Mouse (Mus musculus): ENCODE results near the gene Pdk2. TPM values are rescaled to one million over a fixed set of nuclear protein-coding genes. Genes with fewer than 3 reads are reported as not detected.

The Pdk2 gene
- polyA plus RNA-seq, 1 experiment from 2014 or later = 21.8 TPM

DNA sequence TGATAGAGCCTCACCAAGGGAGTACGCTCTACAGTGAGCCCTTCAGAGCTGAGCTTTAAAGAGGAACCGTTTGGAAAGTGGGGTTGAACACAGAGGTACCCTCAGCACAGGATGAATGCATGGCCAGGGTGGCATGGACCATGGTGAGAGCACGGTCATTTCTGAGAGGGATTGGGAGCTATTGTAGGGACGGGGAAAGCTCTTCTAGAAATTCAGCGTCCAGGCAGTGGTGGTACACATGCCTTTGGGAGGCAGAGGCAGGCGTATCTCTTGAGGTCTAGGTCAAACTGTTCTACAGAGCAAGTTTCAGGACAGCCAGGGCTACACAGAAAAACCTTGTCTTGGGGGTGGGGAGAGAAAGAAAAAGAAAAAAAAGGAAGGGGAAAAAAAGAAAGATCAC is 44.2 kb downstream of the Pdk2 start:
- Histone ChIP-seq H3K9ac (replicated peaks; ENCODE audit: low read depth, low read length) (no peak overlapping the region), H3K4me3 (ENCODE audit: low read depth, low read length) (no peak overlapping the region), H3K4me1 (ENCODE audit: control insufficient read depth, insufficient read depth, low read length) (peaks cover 52% of the 10 kb centered on the region), H3K27ac (ENCODE audit: low read depth, low read length) (no peak overlapping the region), H3K9me3 (ENCODE audit: control insufficient read depth, low read length) (no peaks in the 10 kb centered on the region), H3K4me2 (ENCODE audit: low read depth, low read length) (no peak overlapping the region), H3K27me3 (ENCODE audit: control insufficient read depth, insufficient read depth, low read length) (peaks cover 4% of the 10 kb centered on the region; the same call in 1 of the 2 replicates), H3K36me3 (ENCODE audit: control insufficient read depth, insufficient read depth, low read length) (peaks cover 34% of the 10 kb centered on the region)
- no peak for ATAC-seq (ENCODE audit: low read depth)
- 99% methylated on average over 6 of the region's 6 CpGs for WGBS

DNA sequence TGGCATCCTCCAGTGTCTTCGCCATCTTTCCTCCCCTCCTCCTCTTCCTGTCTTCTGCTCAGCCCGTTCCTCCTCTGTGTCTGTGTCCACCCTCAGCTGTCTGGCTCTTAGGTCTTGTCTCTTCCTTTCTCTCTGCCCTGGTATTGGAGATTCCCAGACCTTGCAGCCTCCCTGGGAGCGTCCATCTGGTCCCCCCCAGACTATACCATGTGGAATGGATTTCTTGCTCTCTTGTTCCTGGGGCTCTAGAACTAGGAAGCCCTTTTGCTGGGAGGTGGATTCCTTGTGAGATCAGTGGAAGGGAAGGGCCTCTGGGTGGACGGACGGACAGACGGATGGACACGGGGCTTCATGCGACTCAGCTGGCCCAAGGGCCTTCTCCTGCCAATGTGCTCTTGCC is 45.1 kb downstream of the Pdk2 start:
- ATAC-seq (ENCODE audit: low read depth) = no peak
- Histone ChIP-seq H3K4me2 (ENCODE audit: low read depth, low read length) (peak overlapping the region; percentile 100; the same call in 1 of the 2 replicates), H3K4me1 (ENCODE audit: control insufficient read depth, insufficient read depth, low read length) (peaks cover 52% of the 10 kb centered on the region), H3K9me3 (ENCODE audit: control insufficient read depth, low read length) (no peaks in the 10 kb centered on the region), H3K9ac (replicated peaks; ENCODE audit: low read depth, low read length) (no peak overlapping the region), H3K36me3 (ENCODE audit: control insufficient read depth, insufficient read depth, low read length) (peaks cover 27% of the 10 kb centered on the region), H3K27me3 (ENCODE audit: control insufficient read depth, insufficient read depth, low read length) (peaks cover 4% of the 10 kb centered on the region; the same call in 1 of the 2 replicates), H3K27ac (ENCODE audit: low read depth, low read length) (no peak overlapping the region), H3K4me3 (ENCODE audit: low read depth, low read length) (no peak overlapping the region)
- WGBS = 87% methylated on average over 8 of the region's 8 CpGs

DNA sequence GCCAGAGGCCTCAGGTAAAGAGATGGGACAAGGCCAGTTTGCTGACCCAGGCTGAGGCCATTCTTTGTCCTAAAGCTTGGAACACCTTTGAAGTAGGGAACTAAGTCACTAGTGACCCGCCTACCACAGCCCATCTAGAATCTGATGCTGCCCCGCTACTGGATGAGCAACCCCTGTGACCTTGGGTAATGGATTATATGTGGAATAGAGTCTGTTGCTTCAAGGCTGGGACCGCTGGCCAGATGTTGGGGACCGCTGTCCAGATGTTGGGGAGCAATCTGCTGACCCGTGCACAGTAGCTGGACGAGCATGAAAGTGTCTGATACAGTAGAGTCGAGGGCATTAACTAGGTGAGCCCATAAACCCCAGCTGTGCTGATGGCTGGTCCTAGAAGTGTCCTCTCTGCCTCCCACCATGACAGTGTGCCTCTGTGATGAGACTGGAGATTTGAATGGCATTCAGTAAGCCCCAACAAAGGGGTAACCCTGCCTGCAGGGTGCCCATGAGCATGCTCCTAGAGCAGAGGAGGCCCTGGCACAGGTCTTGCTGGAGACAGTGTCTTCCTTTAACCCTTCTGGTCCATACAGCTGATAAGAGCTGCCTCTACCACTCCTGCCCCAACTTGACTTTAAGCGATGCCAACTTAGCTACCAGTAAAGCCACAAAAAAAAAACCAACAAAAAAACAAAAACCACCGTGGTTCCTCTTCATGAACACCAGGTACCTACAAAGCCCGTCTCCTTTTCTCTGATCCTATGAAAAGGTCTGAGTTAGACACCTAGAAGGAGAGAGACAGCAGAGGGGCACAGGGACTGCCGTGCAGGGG is 46.0 kb downstream of the Pdk2 start:
- H3K27me3 ChIP-seq (ENCODE audit: control insufficient read depth, insufficient read depth, low read length) = peaks cover 4% of the 10 kb centered on the region; the same call in 1 of the 2 replicates
- H3K27ac ChIP-seq (ENCODE audit: low read depth, low read length) = no peak overlapping the region
- no peak for ATAC-seq (ENCODE audit: low read depth)
- peaks cover 50% of the 10 kb centered on the region for H3K4me1 ChIP-seq (ENCODE audit: control insufficient read depth, insufficient read depth, low read length)
- H3K9me3 ChIP-seq (ENCODE audit: control insufficient read depth, low read length) = no peaks in the 10 kb centered on the region
- H3K36me3 ChIP-seq (ENCODE audit: control insufficient read depth, insufficient read depth, low read length) = peaks cover 18% of the 10 kb centered on the region
- H3K4me2 ChIP-seq (ENCODE audit: low read depth, low read length) = peak overlapping the region; percentile 100
- peak overlapping the region; percentile 98; the same call in 1 of the 2 replicates for H3K9ac ChIP-seq (replicated peaks; ENCODE audit: low read depth, low read length)
- WGBS = 78% methylated on average over 11 of the region's 11 CpGs
- H3K4me3 ChIP-seq (ENCODE audit: low read depth, low read length) = peak overlapping the region; percentile 97

DNA sequence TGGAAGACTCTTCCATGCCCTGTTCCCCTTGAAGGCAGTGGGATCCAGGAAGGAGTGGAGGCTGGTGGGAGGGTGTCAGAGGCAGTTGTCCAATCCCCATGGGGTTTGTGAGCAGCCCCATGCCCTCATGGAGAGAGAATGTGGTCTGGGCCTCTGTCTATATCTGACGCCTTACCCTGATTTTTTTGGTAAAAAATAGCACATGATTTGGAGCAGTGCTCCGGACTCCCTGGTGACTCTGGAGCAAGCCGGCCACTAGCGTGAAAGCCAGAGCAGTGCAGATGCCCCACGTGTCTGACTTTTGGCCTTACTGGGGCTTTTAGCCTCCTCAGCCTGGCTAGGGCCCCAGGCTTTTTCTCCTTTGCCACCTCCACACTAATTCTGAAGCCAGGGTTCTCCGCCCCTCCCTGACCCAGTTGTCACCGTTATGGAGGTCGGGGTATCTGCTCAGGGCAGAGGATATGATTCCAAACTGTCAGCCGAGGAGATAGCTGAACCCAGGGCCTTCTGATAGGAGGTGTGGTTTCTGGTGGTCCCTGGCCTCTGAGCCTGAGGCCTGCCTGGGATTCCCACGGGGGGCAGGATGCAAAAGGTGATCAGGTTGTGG is 46.8 kb downstream of the Pdk2 start:
- Histone ChIP-seq H3K4me2 (ENCODE audit: low read depth, low read length) (peak overlapping the region; percentile 100), H3K4me1 (ENCODE audit: control insufficient read depth, insufficient read depth, low read length) (peaks cover 53% of the 10 kb centered on the region), H3K9ac (replicated peaks; ENCODE audit: low read depth, low read length) (peak overlapping the region; percentile 98), H3K9me3 (ENCODE audit: control insufficient read depth, low read length) (no peaks in the 10 kb centered on the region), H3K4me3 (ENCODE audit: low read depth, low read length) (peak overlapping the region; percentile 97), H3K27me3 (ENCODE audit: control insufficient read depth, insufficient read depth, low read length) (peaks cover 4% of the 10 kb centered on the region; the same call in 1 of the 2 replicates), H3K36me3 (ENCODE audit: control insufficient read depth, insufficient read depth, low read length) (peaks cover 9% of the 10 kb centered on the region; the same call in 1 of the 2 replicates), H3K27ac (ENCODE audit: low read depth, low read length) (no peak overlapping the region)
- ATAC-seq (ENCODE audit: low read depth) = no peak
- 47% methylated on average over 10 of the region's 10 CpGs for WGBS

DNA sequence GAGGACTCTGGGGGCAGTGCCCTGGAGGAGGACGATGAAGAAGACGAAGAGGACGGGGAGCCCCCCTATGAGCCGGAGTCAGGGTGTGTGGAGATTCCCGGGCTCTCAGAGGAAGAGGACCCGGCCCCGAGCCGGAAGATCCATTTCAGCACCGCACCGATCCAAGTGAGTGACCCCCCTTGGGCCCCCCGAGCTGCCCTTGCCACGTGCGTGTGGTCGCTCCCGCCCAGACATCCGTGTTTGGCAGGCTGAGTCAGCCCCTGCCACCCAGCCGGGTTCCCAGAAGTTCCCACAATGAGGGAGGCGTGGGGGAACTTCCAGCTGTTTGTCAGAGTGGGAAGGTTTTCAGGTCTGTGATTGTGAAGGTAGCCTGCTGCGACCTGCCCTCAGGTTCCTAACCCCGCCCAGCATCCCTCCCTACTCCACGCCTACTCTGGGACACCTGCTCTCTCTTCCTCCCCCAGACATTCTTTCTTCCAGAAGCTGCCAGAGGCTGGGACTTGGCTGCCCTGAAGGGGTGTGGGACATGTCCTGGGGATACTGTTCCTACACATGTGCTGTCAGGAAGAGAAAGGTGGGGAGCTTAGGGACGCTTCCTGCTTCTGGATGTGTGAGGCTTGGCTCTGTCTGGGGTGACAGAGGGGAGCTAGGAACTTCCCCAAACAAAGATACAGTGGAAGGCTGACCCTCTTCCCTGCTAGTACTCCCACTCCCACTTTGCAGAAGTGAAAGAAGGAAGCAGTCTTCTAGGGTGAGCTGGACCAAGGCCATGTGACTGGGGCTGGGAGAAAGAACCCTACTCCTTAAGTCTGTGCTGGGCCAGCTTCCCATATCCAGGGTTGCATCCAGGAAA is 48.2 kb downstream of the Pdk2 start:
- Histone ChIP-seq H3K36me3 (ENCODE audit: control insufficient read depth, insufficient read depth, low read length) (peaks cover 5% of the 10 kb centered on the region; the same call in 1 of the 2 replicates), H3K4me3 (ENCODE audit: low read depth, low read length) (peak overlapping the region; percentile 97), H3K27ac (ENCODE audit: low read depth, low read length) (no peak overlapping the region), H3K4me2 (ENCODE audit: low read depth, low read length) (peak overlapping the region; percentile 100), H3K4me1 (ENCODE audit: control insufficient read depth, insufficient read depth, low read length) (peaks cover 57% of the 10 kb centered on the region), H3K27me3 (ENCODE audit: control insufficient read depth, insufficient read depth, low read length) (peaks cover 4% of the 10 kb centered on the region; the same call in 1 of the 2 replicates), H3K9ac (replicated peaks; ENCODE audit: low read depth, low read length) (peak overlapping the region; percentile 98), H3K9me3 (ENCODE audit: control insufficient read depth, low read length) (no peaks in the 10 kb centered on the region)
- ATAC-seq (ENCODE audit: low read depth) = no peak
- 1% methylated on average over 22 of the region's 22 CpGs for WGBS

DNA sequence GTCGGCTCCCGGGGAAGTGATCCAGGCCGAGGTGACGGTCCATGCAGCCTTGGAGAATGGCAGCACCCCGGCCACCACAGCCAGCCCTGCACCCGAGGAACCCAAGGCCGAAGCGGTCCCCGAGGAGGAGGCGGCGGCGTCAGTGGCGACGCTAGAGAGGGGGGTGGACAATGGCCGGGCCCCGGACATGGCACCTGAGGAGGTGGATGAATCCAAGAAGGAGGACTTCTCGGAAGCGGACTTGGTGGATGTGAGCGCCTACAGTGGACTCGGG is 48.7 kb downstream of the Pdk2 start:
- Histone ChIP-seq H3K9ac (replicated peaks; ENCODE audit: low read depth, low read length) (peak overlapping the region; percentile 98), H3K27me3 (ENCODE audit: control insufficient read depth, insufficient read depth, low read length) (peaks cover 4% of the 10 kb centered on the region; the same call in 1 of the 2 replicates), H3K27ac (ENCODE audit: low read depth, low read length) (peak overlapping the region; percentile 92), H3K4me1 (ENCODE audit: control insufficient read depth, insufficient read depth, low read length) (peaks cover 53% of the 10 kb centered on the region), H3K4me2 (ENCODE audit: low read depth, low read length) (peak overlapping the region; percentile 100), H3K4me3 (ENCODE audit: low read depth, low read length) (peak overlapping the region; percentile 97), H3K9me3 (ENCODE audit: control insufficient read depth, low read length) (no peaks in the 10 kb centered on the region), H3K36me3 (ENCODE audit: control insufficient read depth, insufficient read depth, low read length) (peaks cover 5% of the 10 kb centered on the region; the same call in 1 of the 2 replicates)
- ATAC-seq (ENCODE audit: low read depth) = no peak
- under 1% methylated on average over 20 of the region's 20 CpGs for WGBS

DNA sequence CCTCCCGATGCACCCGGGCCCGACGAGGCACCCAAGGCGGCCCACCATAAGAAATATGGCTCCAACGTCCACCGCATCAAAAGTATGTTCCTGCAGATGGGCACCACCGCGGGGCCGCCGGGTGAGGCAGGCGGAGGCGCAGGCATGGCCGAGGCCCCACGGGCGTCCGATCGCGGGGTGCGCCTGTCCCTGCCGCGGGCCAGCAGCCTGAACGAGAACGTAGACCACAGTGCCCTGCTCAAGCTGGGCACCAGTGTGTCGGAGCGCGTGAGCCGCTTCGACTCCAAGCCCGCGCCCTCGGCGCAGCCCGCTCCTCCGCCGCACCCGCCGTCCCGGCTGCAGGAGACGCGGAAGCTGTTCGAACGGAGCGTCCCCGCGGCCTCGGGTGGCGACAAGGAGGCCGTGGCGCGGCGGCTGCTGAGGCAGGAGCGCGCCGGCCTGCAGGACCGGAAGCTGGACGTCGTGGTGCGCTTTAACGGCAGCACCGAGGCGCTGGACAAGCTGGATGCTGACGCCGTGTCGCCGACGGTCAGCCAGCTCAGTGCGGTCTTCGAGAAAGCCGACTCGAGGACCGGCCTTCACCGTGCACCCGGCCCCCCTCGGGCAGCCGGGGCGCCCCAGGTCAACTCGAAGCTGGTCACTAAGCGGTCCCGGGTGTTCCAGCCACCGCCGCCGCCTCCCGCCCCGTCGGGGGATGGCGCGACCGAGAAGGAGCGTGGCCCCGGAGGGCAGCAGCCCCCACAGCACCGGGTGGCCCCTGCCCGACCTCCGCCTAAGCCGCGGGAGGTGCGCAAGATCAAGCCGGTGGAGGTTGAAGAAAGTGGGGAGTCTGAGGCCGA is 49.3 kb downstream of the Pdk2 start:
- peak overlapping the region; percentile 98 for H3K9ac ChIP-seq (replicated peaks; ENCODE audit: low read depth, low read length)
- H3K27me3 ChIP-seq (ENCODE audit: control insufficient read depth, insufficient read depth, low read length) = peaks cover 4% of the 10 kb centered on the region; the same call in 1 of the 2 replicates
- WGBS = 1% methylated on average over 85 of the region's 99 CpGs
- H3K9me3 ChIP-seq (ENCODE audit: control insufficient read depth, low read length) = no peaks in the 10 kb centered on the region
- peaks cover 50% of the 10 kb centered on the region for H3K4me1 ChIP-seq (ENCODE audit: control insufficient read depth, insufficient read depth, low read length)
- peak overlapping the region; percentile 100 for H3K4me2 ChIP-seq (ENCODE audit: low read depth, low read length)
- peak overlapping the region; percentile 92 for H3K27ac ChIP-seq (ENCODE audit: low read depth, low read length)
- H3K36me3 ChIP-seq (ENCODE audit: control insufficient read depth, insufficient read depth, low read length) = peaks cover 4% of the 10 kb centered on the region; the same call in 1 of the 2 replicates
- no peak for ATAC-seq (ENCODE audit: low read depth)
- H3K4me3 ChIP-seq (ENCODE audit: low read depth, low read length) = peak overlapping the region; percentile 97
